Mouse (Mus musculus) midbrain, embryonic 11.5 days (tissue): ENCODE measurements around the gene Mapk11. TPM values are rescaled to one million over a fixed set of nuclear protein-coding genes. Genes with fewer than 3 reads are reported as not detected.

Experiments
- ATAC-seq: fragments of 200-750 bp; cut with Nextera tagmentation; 2 replicates; pipeline ENCODE4 v1.8.0; 2017; ENCODE audit warnings: moderate TSS enrichment, moderate library complexity; ENCODE audit not compliant: low FRiP score
- DNase-seq: peaks from one replicate; pipeline ENCODE4 v3.0.0; 2015; ENCODE audit warnings: low spot score; ENCODE audit errors: missing footprints
- H3K27ac ChIP-seq: fragments of 300-500 bp; sonication (generic); 2 replicates; pipeline ENCODE4 v1.5.1; 2014; ENCODE audit warnings: low read depth, low read length
- H3K27me3 ChIP-seq: fragments of 300-500 bp; sonication (generic); 2 replicates; pipeline ENCODE4 v1.6.1; 2014; ENCODE audit warnings: mild to moderate bottlenecking, low read length, moderate library complexity, mixed read lengths; ENCODE audit not compliant: control insufficient read depth, insufficient read depth
- H3K36me3 ChIP-seq: fragments of 300-500 bp; sonication (generic); 2 replicates; pipeline ENCODE4 v1.6.1; 2014; ENCODE audit warnings: mild to moderate bottlenecking, low read length, moderate library complexity, mixed read lengths; ENCODE audit not compliant: control insufficient read depth, insufficient read depth
- H3K4me1 ChIP-seq: fragments of 300-500 bp; sonication (generic); 2 replicates; pipeline ENCODE4 v1.6.1; 2014; ENCODE audit warnings: low read length; ENCODE audit not compliant: control insufficient read depth, insufficient read depth
- H3K4me2 ChIP-seq: fragments of 300-500 bp; sonication (generic); 2 replicates; pipeline ENCODE4 v1.6.1; 2014; ENCODE audit warnings: mild to moderate bottlenecking, moderate library complexity
- H3K4me3 ChIP-seq: fragments of 300-500 bp; sonication (generic); 2 replicates; pipeline ENCODE4 v1.5.1; 2014; ENCODE audit warnings: low read depth, low read length
- H3K9ac ChIP-seq: fragments of 300-500 bp; sonication (generic); 2 replicates; pipeline ENCODE4 v1.6.1; 2014; ENCODE audit warnings: low read length
- H3K9me3 ChIP-seq: fragments of 300-500 bp; sonication (generic); 2 replicates; pipeline ENCODE4 v1.6.1; 2016; ENCODE audit warnings: low read length; ENCODE audit not compliant: control insufficient read depth
- WGBS: fragments of 180-500 bp; shearing (Covaris S2); extraction: QIAGEN DNeasy Blood & Tissue Kit; methylation state at CpG from one replicate; pipeline ENCODE4 v1.1.7; 2014; 5-methylcytosine and 5-hydroxymethylcytosine counted together
- polyA plus RNA-seq: library from polyadenylated mRNA; unstranded; fragments of >200 nt; fragmentation: Nextera tagmentation; extraction: Ambion mirVana; gene quantifications from 2 replicates; pipeline ENCODE4 v1.2.1, GENCODE M21; 2014

Mapk11 gene
- polyA plus RNA-seq, 1 experiment from 2014 or later, result 40.6 TPM

DNA sequence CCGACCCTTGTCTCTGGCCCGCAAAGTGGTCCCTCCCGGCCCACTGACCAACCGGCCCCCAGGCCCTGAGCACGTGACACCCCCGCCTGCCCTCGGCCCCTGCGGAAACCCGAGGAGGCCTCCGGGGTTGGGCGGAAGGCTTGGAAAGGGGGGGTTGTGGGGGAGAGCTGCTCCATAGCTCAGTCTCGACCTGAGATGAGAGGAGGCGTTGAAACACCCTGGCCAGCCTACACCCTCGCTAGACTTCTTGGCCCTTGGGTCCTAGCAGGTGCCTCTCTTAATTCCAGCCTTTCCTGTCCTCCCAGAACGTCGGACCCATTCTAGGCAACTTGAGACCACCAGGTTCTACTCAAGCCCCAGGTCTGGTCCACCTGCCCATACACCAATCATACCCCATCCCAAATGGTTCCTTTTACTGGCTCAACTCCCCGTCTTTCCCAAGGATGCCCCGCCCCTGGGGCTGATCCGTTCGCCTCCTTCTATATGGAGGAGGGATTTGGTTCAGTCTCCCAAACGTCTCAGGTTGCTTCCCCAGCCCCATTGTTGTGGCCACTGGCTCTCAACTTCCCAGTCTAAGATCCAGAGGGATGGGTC lies 8.7 kb downstream of the Mapk11 start, which contains the start of gene Mapk12:
Gene Mapk12 (minus strand): TSS at position 45 of the 594 bp plus-strand sequence.
- Histone ChIP-seq H3K27me3 (peaks cover 4% of the 10 kb centered on the region; the same call in 1 of the 2 replicates), H3K4me3 (peak within 1 kb of the TSS; percentile 65), H3K9ac (peak within 1 kb of the TSS; percentile 86), H3K4me2 (peak within 1 kb of the TSS; percentile 95), H3K9me3 (no peaks in the 10 kb centered on the region), H3K27ac (peak within 1 kb of the TSS; percentile 40), H3K4me1 (peaks cover 19% of the 10 kb centered on the region), H3K36me3 (peaks cover 10% of the 10 kb centered on the region)
- under 1% methylated on average over 21 of the region's 21 CpGs for WGBS
- DNase-seq, result peak; percentile 96
- peak; percentile 86 for ATAC-seq

DNA sequence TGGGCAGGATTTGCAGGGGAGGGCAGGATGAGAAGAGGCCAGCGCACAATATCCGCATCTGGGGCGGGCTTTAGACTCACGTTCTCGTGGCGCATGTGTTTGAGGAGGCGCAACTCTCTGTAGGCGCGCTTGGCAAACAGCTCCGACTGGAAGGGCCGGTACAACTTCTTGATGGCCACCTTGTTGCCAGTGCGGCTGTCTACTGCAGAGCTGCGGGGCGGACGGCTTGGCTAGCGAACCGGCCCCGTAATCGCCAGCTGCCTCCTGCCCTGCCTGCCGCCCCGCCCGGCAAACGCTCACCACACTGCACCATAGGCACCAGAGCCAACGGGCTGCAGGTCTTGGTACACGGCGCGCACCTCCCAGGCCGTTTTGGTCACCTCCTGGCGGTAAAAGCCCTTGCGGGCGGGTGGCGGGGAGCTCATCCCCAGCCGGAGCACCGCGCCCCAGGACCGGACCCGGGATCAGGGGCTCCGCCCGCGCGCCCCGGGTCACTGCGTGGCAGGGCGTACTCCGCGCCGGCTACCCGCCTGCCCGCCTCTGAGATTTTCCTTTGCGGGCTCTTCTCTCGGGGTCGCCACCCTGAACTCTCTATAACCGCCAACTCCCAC lies 9.3 kb downstream of the Mapk11 start:
- peak overlapping the region; percentile 95 for H3K4me2 ChIP-seq
- no peaks in the 10 kb centered on the region for H3K9me3 ChIP-seq
- no peaks in the 10 kb centered on the region; the same call in 1 of the 2 replicates for H3K27me3 ChIP-seq
- peak overlapping the region; percentile 65 for H3K4me3 ChIP-seq
- H3K36me3 ChIP-seq, result peaks cover 10% of the 10 kb centered on the region
- under 1% methylated on average over 53 of the region's 53 CpGs for WGBS
- peak; percentile 90 for DNase-seq
- peak overlapping the region; percentile 40 for H3K27ac ChIP-seq
- H3K4me1 ChIP-seq, result peaks cover 19% of the 10 kb centered on the region
- peak overlapping the region; percentile 86 for H3K9ac ChIP-seq
- ATAC-seq, result peak; percentile 43

DNA sequence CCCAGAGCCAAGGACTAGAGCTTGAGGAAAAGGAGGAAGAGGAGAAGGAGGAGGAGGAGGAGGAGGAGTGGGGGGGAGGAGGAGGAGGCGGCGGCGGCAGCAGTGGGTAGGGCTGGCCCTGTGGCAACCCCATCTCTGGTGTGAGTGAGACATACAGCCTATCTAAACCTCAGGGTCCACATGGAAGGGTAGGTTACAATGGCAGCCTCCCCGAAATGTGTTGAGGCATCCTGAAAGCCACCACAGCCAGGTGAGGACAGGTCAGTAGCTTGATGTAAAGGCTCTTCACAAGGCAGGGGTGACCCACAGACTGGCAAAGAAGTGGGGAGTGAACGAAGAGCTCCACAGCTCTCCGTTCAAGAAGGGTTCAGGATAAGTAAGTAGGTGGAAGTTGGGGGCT lies 10.9 kb downstream of the Mapk11 start:
- H3K4me1 ChIP-seq, result peaks cover 19% of the 10 kb centered on the region
- no peak for DNase-seq
- H3K9ac ChIP-seq, result no peak overlapping the region
- H3K9me3 ChIP-seq, result no peaks in the 10 kb centered on the region
- no peak overlapping the region for H3K4me3 ChIP-seq
- no peak overlapping the region for H3K4me2 ChIP-seq
- H3K27ac ChIP-seq, result no peak overlapping the region
- no peaks in the 10 kb centered on the region; the same call in 1 of the 2 replicates for H3K27me3 ChIP-seq
- WGBS, result 90% methylated on average over 6 of the region's 6 CpGs
- peaks cover under 1% of the 10 kb centered on the region; the same call in 1 of the 2 replicates for H3K36me3 ChIP-seq
- ATAC-seq, result no peak

DNA sequence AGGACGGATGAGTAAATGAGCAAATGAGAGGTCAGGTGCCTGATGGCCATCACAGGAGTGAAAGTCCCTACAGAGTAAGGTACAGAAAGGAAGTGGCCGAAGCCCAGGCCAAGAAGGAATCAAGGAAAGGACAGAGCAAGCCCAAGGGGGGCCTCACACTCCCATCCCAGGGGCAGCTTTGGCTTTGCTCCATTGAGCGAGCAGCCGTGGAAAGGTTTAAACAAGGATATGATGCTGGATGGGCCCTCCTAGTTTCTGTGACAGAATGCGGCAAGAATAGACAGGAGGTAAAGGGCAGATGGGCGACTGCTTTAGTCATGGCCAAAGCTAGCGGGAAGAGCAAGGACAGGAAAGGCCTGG lies 11.4 kb downstream of the Mapk11 start:
- H3K9me3 ChIP-seq, result no peaks in the 10 kb centered on the region
- H3K4me1 ChIP-seq, result peaks cover 19% of the 10 kb centered on the region
- ATAC-seq, result no peak
- peak; percentile 69 for DNase-seq
- H3K27ac ChIP-seq, result no peak overlapping the region
- H3K36me3 ChIP-seq, result no peaks in the 10 kb centered on the region
- no peak overlapping the region for H3K4me3 ChIP-seq
- WGBS, result 84% methylated on average over 7 of the region's 7 CpGs
- H3K4me2 ChIP-seq, result no peak overlapping the region
- no peaks in the 10 kb centered on the region; the same call in 1 of the 2 replicates for H3K27me3 ChIP-seq
- H3K9ac ChIP-seq, result no peak overlapping the region

GRCm38 (mm10) chr15:89137378-89138045 lies 11.9 kb downstream of the Mapk11 start:
- 82% methylated on average over 11 of the region's 11 CpGs for WGBS
- ATAC-seq, result no peak
- H3K9ac ChIP-seq, result no peak overlapping the region
- no peaks in the 10 kb centered on the region; the same call in 1 of the 2 replicates for H3K27me3 ChIP-seq
- no peaks in the 10 kb centered on the region for H3K9me3 ChIP-seq
- no peaks in the 10 kb centered on the region for H3K36me3 ChIP-seq
- no peak overlapping the region for H3K27ac ChIP-seq
- peak; percentile 73 for DNase-seq
- peaks cover 19% of the 10 kb centered on the region for H3K4me1 ChIP-seq
- no peak overlapping the region for H3K4me3 ChIP-seq
- H3K4me2 ChIP-seq, result no peak overlapping the region

- H3K9me3 ChIP-seq, result no peaks in the 10 kb centered on the region
- DNase-seq (peak; percentile 72), ATAC-seq (no peak)
- H3K27ac ChIP-seq, result no peak overlapping the region
- no peak overlapping the region for H3K4me3 ChIP-seq
- WGBS, result 95% methylated on average over 5 of the region's 5 CpGs
- H3K9ac ChIP-seq, result no peak overlapping the region
- H3K4me1 ChIP-seq, result peaks cover 19% of the 10 kb centered on the region
- H3K27me3 ChIP-seq, result no peaks in the 10 kb centered on the region; the same call in 1 of the 2 replicates
- no peak overlapping the region for H3K4me2 ChIP-seq
- no peaks in the 10 kb centered on the region for H3K36me3 ChIP-seq
Observed at GRCm38 (mm10) chr15:89136461-89137155, 12.8 kb downstream of the Mapk11 start.

GRCm38 (mm10) chr15:89131316-89131715 lies 18.1 kb downstream of the Mapk11 start:
- Histone ChIP-seq H3K9ac (no peak overlapping the region), H3K36me3 (peaks cover 3% of the 10 kb centered on the region; the same call in 1 of the 2 replicates), H3K4me3 (no peak overlapping the region), H3K9me3 (no peaks in the 10 kb centered on the region), H3K27me3 (no peaks in the 10 kb centered on the region), H3K4me2 (no peak overlapping the region), H3K27ac (no peak overlapping the region), H3K4me1 (peaks cover 11% of the 10 kb centered on the region)
- DNase-seq (no peak), ATAC-seq (no peak)
- 83% methylated on average over 3 of the region's 3 CpGs for WGBS

GRCm38 (mm10) chr15:89130245-89130644 lies 19.2 kb downstream of the Mapk11 start:
- ATAC-seq, result no peak
- DNase-seq, result peak; percentile 60
- Histone ChIP-seq H3K36me3 (peaks cover 3% of the 10 kb centered on the region; the same call in 1 of the 2 replicates), H3K4me2 (no peak overlapping the region), H3K4me1 (peaks cover 11% of the 10 kb centered on the region), H3K27ac (no peak overlapping the region), H3K9ac (no peak overlapping the region), H3K4me3 (no peak overlapping the region), H3K27me3 (no peaks in the 10 kb centered on the region), H3K9me3 (no peaks in the 10 kb centered on the region)
